Comparison of ENCODE assay signal across 47 mouse cellular contexts in the genomic region with DNA sequence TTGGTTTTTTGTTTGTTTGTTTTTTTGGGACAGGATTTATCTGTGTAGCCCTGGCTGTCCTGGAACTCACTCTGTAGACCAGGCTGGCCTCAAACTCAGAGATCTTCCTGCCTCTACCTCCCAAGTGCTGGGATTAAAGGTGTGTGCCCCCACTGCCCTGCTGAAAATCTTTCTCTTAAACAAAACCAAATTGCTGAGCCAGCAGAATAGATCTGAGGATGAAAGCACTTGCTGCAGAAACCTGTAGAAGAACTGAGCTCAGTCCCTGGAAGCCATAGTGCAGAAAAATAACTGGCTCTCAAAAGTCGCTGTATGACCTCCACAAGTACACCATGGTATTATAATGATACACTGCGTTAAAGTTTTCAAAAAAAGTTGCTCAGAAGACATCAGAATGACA. TPM values are rescaled to one million over a fixed set of nuclear protein-coding genes. Genes with fewer than 3 reads are reported as not detected.
"Had no signal": no experiment of that assay in that cellular context is flagged by ENCODE, and none has a peak within 500 bp of the region (broad histone marks: within the 10 kb centered on the region; RNA-seq: fewer than 3 reads in every experiment).

No protein-coding gene starts in this region.

- H3K9ac ChIP-seq: limb, embryonic 12.5 days; limb, embryonic 13.5 days; limb, embryonic 15.5 days; liver, embryonic 12.5 days; liver, embryonic 13.5 days; liver, embryonic 14.5 days; liver, embryonic 15.5 days; liver, postnatal 0 days; lung, embryonic 14.5 days; lung, embryonic 15.5 days; midbrain, embryonic 12.5 days; midbrain, embryonic 13.5 days; midbrain, embryonic 15.5 days had no signal

- H3K4me1 ChIP-seq: limb, embryonic 10.5 days; limb, embryonic 12.5 days; limb, embryonic 13.5 days; limb, embryonic 15.5 days; liver, embryonic 12.5 days; liver, embryonic 13.5 days; liver, embryonic 15.5 days; lung, embryonic 15.5 days; midbrain, embryonic 10.5 days; midbrain, embryonic 12.5 days; midbrain, embryonic 13.5 days; midbrain, embryonic 15.5 days had no signal

- H3K27me3 ChIP-seq: limb, embryonic 12.5 days; limb, embryonic 13.5 days; limb, embryonic 15.5 days; liver, embryonic 12.5 days; liver, embryonic 13.5 days; liver, embryonic 15.5 days; lung, embryonic 15.5 days; megakaryocyte, embryonic 14.5 days; midbrain, embryonic 12.5 days; midbrain, embryonic 13.5 days; midbrain, embryonic 15.5 days had no signal

- DNase-seq: left cerebral cortex, postnatal 4 days; liver; liver, embryonic 13.5 days; liver, postnatal 0 days; lung, adult 18-20 months; lung, adult 2 months; lung, embryonic 14.5 days; lung, postnatal 10 days; lung, postnatal 14 days; lung, postnatal 36 days; lung, postnatal 4 days; midbrain, embryonic 14.5 days had no signal

- H3K4me3 ChIP-seq: limb, embryonic 10.5 days; limb, embryonic 12.5 days; limb, embryonic 13.5 days; limb, embryonic 15.5 days; liver, embryonic 12.5 days; liver, embryonic 13.5 days; liver, embryonic 15.5 days; lung, embryonic 15.5 days; megakaryocyte, embryonic 14.5 days; midbrain, embryonic 10.5 days; midbrain, embryonic 12.5 days; midbrain, embryonic 13.5 days; midbrain, embryonic 15.5 days; myocyte had no signal

- H3K4me2 ChIP-seq: limb, embryonic 12.5 days; limb, embryonic 13.5 days; limb, embryonic 15.5 days; liver, embryonic 11.5 days; liver, embryonic 12.5 days; liver, embryonic 13.5 days; liver, embryonic 15.5 days; lung, embryonic 14.5 days; lung, embryonic 15.5 days; midbrain, embryonic 11.5 days; midbrain, embryonic 12.5 days; midbrain, embryonic 13.5 days; midbrain, embryonic 15.5 days had no signal

- H3K27ac ChIP-seq: limb, embryonic 10.5 days; limb, embryonic 12.5 days; limb, embryonic 13.5 days; limb, embryonic 15.5 days; liver, embryonic 12.5 days; liver, embryonic 13.5 days; liver, embryonic 14.5 days; liver, embryonic 15.5 days; lung, embryonic 15.5 days; midbrain, embryonic 10.5 days; midbrain, embryonic 12.5 days; midbrain, embryonic 13.5 days; midbrain, embryonic 15.5 days had no signal

- H3K9me3 ChIP-seq: limb, embryonic 10.5 days; limb, embryonic 12.5 days; limb, embryonic 13.5 days; limb, embryonic 15.5 days; liver, embryonic 12.5 days; liver, embryonic 13.5 days; liver, embryonic 15.5 days; lung, embryonic 15.5 days; megakaryocyte, embryonic 14.5 days; midbrain, embryonic 10.5 days; midbrain, embryonic 12.5 days; midbrain, embryonic 13.5 days; midbrain, embryonic 15.5 days had no signal

RNA-seq across cellular contexts. Expression of gene Izumo2, which starts 48.6 kb away (rescaled TPM):
- total RNA-seq: left cerebral cortex, adult 8-10 months; left cerebral cortex, postnatal 10 days; left cerebral cortex, postnatal 14 days; left cerebral cortex, postnatal 25 days; left cerebral cortex, postnatal 36 days; left cerebral cortex, postnatal 4 days; liver, adult 2 months; megakaryocyte progenitor cell, adult 5-6 weeks; megakaryocyte, adult 5-6 weeks; megakaryocyte-erythroid progenitor cell, adult 5-6 weeks; midbrain, postnatal 0 days; monocyte, adult 5-6 weeks had no signal
- polyA plus RNA-seq: limb, embryonic 10.5 days; limb, embryonic 11.5 days; limb, embryonic 12.5 days; limb, embryonic 13.5 days; limb, embryonic 14.5 days; limb, embryonic 15.5 days; liver, adult 2 months; liver, embryonic 11.5 days; liver, embryonic 12.5 days; liver, embryonic 13.5 days; liver, embryonic 14.5 days; liver, embryonic 15.5 days; liver, embryonic 16.5 days; liver, postnatal 0 days; lung, adult 2 months; lung, embryonic 14.5 days; lung, embryonic 15.5 days; lung, embryonic 16.5 days; lung, postnatal 0 days; macrophage; midbrain, embryonic 10.5 days; midbrain, embryonic 11.5 days; midbrain, embryonic 12.5 days; midbrain, embryonic 13.5 days; midbrain, embryonic 14.5 days; midbrain, embryonic 15.5 days; midbrain, embryonic 16.5 days; midbrain, postnatal 0 days; myocyte; neural tube, embryonic 11.5 days had no signal

RNA-seq across cellular contexts. Expression of gene Il4i1, which starts 59.0 kb away (rescaled TPM):
- total RNA-seq: midbrain, postnatal 0 days had no signal
